Mouse (Mus musculus) liver, embryonic 14.5 days (tissue): ENCODE results near the gene Olfr1510. TPM values are rescaled to one million over a fixed set of nuclear protein-coding genes. Genes with fewer than 3 reads are reported as not detected.
"Not testable (repeated sequence)": the region's sequence is repeated elsewhere in the genome, so short reads cannot be mapped to it uniquely, and the experiment has no call there.

ENCODE experiments used
- ATAC-seq: fragments of 200-750 bp; cut with Nextera tagmentation; 2 replicates; pipeline ENCODE4 v1.8.0; 2017; ENCODE audit warnings: moderate number of reproducible peaks, mild to moderate bottlenecking, moderate library complexity; ENCODE audit not compliant: insufficient read depth
- DNase-seq, 3 experiments: peaks; one replicate each; pipeline ENCODE4 v3.0.0-alpha.2; 2012 to 2013; ENCODE audit warnings: low read depth in 3 of 3, low spot score in 3 of 3
- H3K27ac ChIP-seq: fragments of 300-500 bp; sonication (generic); 2 replicates; pipeline ENCODE4 v1.5.1; 2014; ENCODE audit warnings: moderate library complexity, mild to moderate bottlenecking, control low read depth, inconsistent platforms
- H3K27me3 ChIP-seq: fragments of 300-500 bp; sonication (generic); 2 replicates; pipeline ENCODE4 v1.6.1; 2014; ENCODE audit warnings: mild to moderate bottlenecking, low read length, moderate library complexity; ENCODE audit not compliant: control insufficient read depth, insufficient read depth
- H3K36me3 ChIP-seq: fragments of 300-500 bp; sonication (generic); replicated peaks from 2 replicates; pipeline ENCODE4 v1.6.1; 2014; ENCODE audit warnings: low read depth; ENCODE audit not compliant: control insufficient read depth, insufficient read depth
- H3K4me1 ChIP-seq, 2 experiments: fragments of 200-500 bp in 1 of 2; fragments of 300-500 bp in 1 of 2; sonication (generic) in 1 of 2; replicated peaks; 2 replicates each; pipeline ENCODE4 v1.6.1; 2012 to 2014; ENCODE audit warnings: antibody characterized with exemption in 1 of 2, inconsistent platforms in 1 of 2, low read length in 1 of 2; ENCODE audit not compliant: control insufficient read depth in 2 of 2, insufficient read depth in 2 of 2
- H3K4me2 ChIP-seq: fragments of 300-500 bp; sonication (generic); 2 replicates; pipeline ENCODE4 v1.6.1; 2014; ENCODE audit warnings: low read depth, mild to moderate bottlenecking, control low read depth, moderate library complexity
- H3K4me3 ChIP-seq, 2 experiments: fragments of 200-500 bp in 1 of 2; fragments of 300-500 bp in 1 of 2; sonication (generic) in 1 of 2; 2 replicates each; pipeline ENCODE4 v1.5.1; 2012 to 2014; ENCODE audit warnings: low read depth in 2 of 2, low read length in 2 of 2, mild to moderate bottlenecking in 2 of 2, control low read depth in 1 of 2, inconsistent platforms in 1 of 2, moderate library complexity in 1 of 2; ENCODE audit not compliant: insufficient read depth in 1 of 2
- H3K9ac ChIP-seq: fragments of 300-500 bp; sonication (generic); replicated peaks from 2 replicates; pipeline ENCODE4 v1.6.1; 2014; ENCODE audit warnings: mild to moderate bottlenecking, control low read depth, moderate library complexity
- H3K9me3 ChIP-seq: fragments of 300-500 bp; sonication (generic); 2 replicates; pipeline ENCODE4 v1.6.1; 2016; ENCODE audit warnings: low read length, mixed read lengths; ENCODE audit not compliant: control insufficient read depth
- CTCF ChIP-seq: IDR thresholded peaks from 2 replicates; pipeline ENCODE4 v1.5.1; 2016; ENCODE audit warnings: antibody characterized with exemption, low read depth, control low read depth
- EP300 ChIP-seq: IDR thresholded peaks from 2 replicates; pipeline ENCODE4 v1.6.1; 2016; ENCODE audit warnings: antibody characterized with exemption, low read depth
- WGBS: fragments of 180-500 bp; shearing (Covaris S2); extraction: QIAGEN DNeasy Blood & Tissue Kit; methylation state at CpG from one replicate; pipeline ENCODE4 v1.1.7; 2014; ENCODE audit not compliant: insufficient replicate concordance; 5-methylcytosine and 5-hydroxymethylcytosine counted together
- polyA plus RNA-seq, 2 experiments: library from polyadenylated mRNA; depleted of rRNA in 1 of 2; stranded (reverse) in 1 of 2; unstranded in 1 of 2; fragments of >200 nt; fragmentation: Nextera tagmentation in 1 of 2; extraction: Ambion mirVana in 1 of 2; gene quantifications; 2 replicates each; pipeline versions ENCODE4 v1.2.1 to v1.2.3; 2012 to 2014

Olfr1510 gene
- not detected in 2 replicates for polyA plus RNA-seq (2012; rRNA removed)
- not detected in 2 replicates for polyA plus RNA-seq (2014; fragmentation: Nextera tagmentation; extraction: Ambion mirVana)

- Histone ChIP-seq H3K9me3 (no peaks in the 10 kb centered on the region), H3K36me3 (no peaks in the 10 kb centered on the region), H3K4me3 (no peak within 1 kb of the TSS), H3K4me2 (no peak within 1 kb of the TSS), H3K27me3 (no peaks in the 10 kb centered on the region), H3K9ac (no peak within 1 kb of the TSS), H3K4me1 (no peaks in the 10 kb centered on the region), H3K27ac (no peak within 1 kb of the TSS)
- no peak for ATAC-seq
- no peak for DNase-seq
- 66% methylated on average over 3 of the region's 3 CpGs for WGBS
- no peak for TF ChIP-seq EP300
- TF ChIP-seq CTCF: no peak
Measured at GRCm38 (mm10) chr14:52414273-52414672, at the start of gene Olfr1510. Gene Olfr1510 (minus strand): TSS chr14:52414373.

- Histone ChIP-seq H3K36me3 (no peaks in the 10 kb centered on the region), H3K4me1 (no peaks in the 10 kb centered on the region), H3K9ac (no peak overlapping the region), H3K9me3 (no peaks in the 10 kb centered on the region), H3K4me3 (no peak overlapping the region), H3K4me2 (no peak overlapping the region), H3K27ac (no peak overlapping the region), H3K27me3 (no peaks in the 10 kb centered on the region)
- no peak for DNase-seq
- no peak for ATAC-seq
- no peak for TF ChIP-seq CTCF
- TF ChIP-seq EP300: no peak
Measured at GRCm38 (mm10) chr14:52461928-52462327, 47.8 kb upstream of the Olfr1510 start.

GRCm38 (mm10) chr14:52451138-52451537 is 37.0 kb upstream of the Olfr1510 start:
- Histone ChIP-seq H3K4me2 (no peak overlapping the region), H3K27me3 (no peaks in the 10 kb centered on the region), H3K9ac (no peak overlapping the region), H3K36me3 (no peaks in the 10 kb centered on the region), H3K4me1 (no peaks in the 10 kb centered on the region), H3K4me3 (no peak overlapping the region), H3K27ac (no peak overlapping the region), H3K9me3 (no peaks in the 10 kb centered on the region)
- peak; percentile 1 to 16 (median 6) for DNase-seq
- no peak for ATAC-seq
- 21% methylated on average over 8 of the region's 8 CpGs for WGBS
- TF ChIP-seq EP300 (no peak), CTCF (no peak)

GRCm38 (mm10) chr14:52442690-52443089 is 28.5 kb upstream of the Olfr1510 start, which contains the start of gene Olfr1509:
Gene Olfr1509 (plus strand): TSS chr14:52442990.
- TF ChIP-seq CTCF (no peak), EP300 (no peak)
- Histone ChIP-seq H3K4me1 (no peaks in the 10 kb centered on the region), H3K9ac (no peak within 1 kb of the TSS)

GRCm38 (mm10) chr14:52427686-52428085 is 13.5 kb upstream of the Olfr1510 start:
- DNase-seq (no peak), ATAC-seq (no peak)
- Histone ChIP-seq H3K27me3 (no peaks in the 10 kb centered on the region), H3K36me3 (no peaks in the 10 kb centered on the region), H3K4me2 (no peak overlapping the region), H3K27ac (no peak overlapping the region), H3K4me1 (no peaks in the 10 kb centered on the region), H3K4me3 (no peak overlapping the region), H3K9ac (no peak overlapping the region), H3K9me3 (no peaks in the 10 kb centered on the region)
- no peak for TF ChIP-seq CTCF
- no peak for TF ChIP-seq EP300
- 66% methylated on average over 1 of the region's 1 CpGs for WGBS

More at GRCm38 (mm10) chr14:52442690-52443089, 28.5 kb upstream of the Olfr1510 start, which contains the start of gene Olfr1509:
- DNase-seq: no peak
- Histone ChIP-seq H3K4me3 (no peak within 1 kb of the TSS), H3K9me3 (no peaks in the 10 kb centered on the region), H3K27me3 (no peaks in the 10 kb centered on the region), H3K4me2 (no peak within 1 kb of the TSS), H3K36me3 (no peaks in the 10 kb centered on the region), H3K27ac (no peak within 1 kb of the TSS)
- no peak for ATAC-seq

- not testable (repeated sequence) for H3K4me3 ChIP-seq, H3K27ac ChIP-seq, H3K36me3 ChIP-seq, H3K4me2 ChIP-seq, H3K9me3 ChIP-seq, H3K27me3 ChIP-seq, ATAC-seq, H3K9ac ChIP-seq, DNase-seq, H3K4me1 ChIP-seq
- whole genome bisulfite sequencing: 53% methylated on average over 7 of the region's 10 CpGs
Measured at GRCm38 (mm10) chr14:52410142-52410919, 3.8 kb downstream of the Olfr1510 start.
